Mouse (Mus musculus): ENCODE data around the gene Duox2.

Gene Duox2

GRCm38 (mm10) chr2:122302574-122303241 lies 4.5 kb upstream of the Duox2 start:
- no peak for DNase-seq (ENCODE audit: extremely low read depth, low read depth, low spot score)

- DNase-seq (ENCODE audit: extremely low read depth, low read depth, low spot score), result no peak
These were observed 3.8 kb upstream of the Duox2 start for GRCm38 (mm10) chr2:122301921-122302573.

- no peak for DNase-seq (ENCODE audit: extremely low read depth, low read depth, low spot score)
These were observed 3.1 kb upstream of the Duox2 start for GRCm38 (mm10) chr2:122301081-122301920.

- no peak for DNase-seq (ENCODE audit: extremely low read depth, low read depth, low spot score)
These were observed 2.4 kb upstream of the Duox2 start for GRCm38 (mm10) chr2:122300656-122301020.

- no peak for DNase-seq (ENCODE audit: extremely low read depth, low read depth, low spot score)
These were observed 1.8 kb upstream of the Duox2 start for GRCm38 (mm10) chr2:122299911-122300655.

- DNase-seq (ENCODE audit: extremely low read depth, low read depth, low spot score), result no peak
These were observed 594 bp upstream of the Duox2 start, which contains the start of gene Duoxa2 for GRCm38 (mm10) chr2:122298596-122299490. Gene Duoxa2 (plus strand): TSS chr2:122298900.

GRCm38 (mm10) chr2:122297271-122298095 lies 766 bp downstream of the Duox2 start:
- no peak for DNase-seq (ENCODE audit: extremely low read depth, low read depth, low spot score)

GRCm38 (mm10) chr2:122294916-122295315 lies 3.3 kb downstream of the Duox2 start:
- no peak for DNase-seq (ENCODE audit: extremely low read depth, low read depth, low spot score)

- no peak for DNase-seq (ENCODE audit: extremely low read depth, low read depth, low spot score)
These were observed 12.1 kb downstream of the Duox2 start for GRCm38 (mm10) chr2:122286137-122286536.

- no peak for DNase-seq (ENCODE audit: extremely low read depth, low read depth, low spot score)
These were observed 14.2 kb downstream of the Duox2 start for GRCm38 (mm10) chr2:122284091-122284490.

- no peak for DNase-seq (ENCODE audit: extremely low read depth, low read depth, low spot score)
These were observed 19.5 kb downstream of the Duox2 start for GRCm38 (mm10) chr2:122278769-122279168.

- no peak for DNase-seq (ENCODE audit: extremely low read depth, low read depth, low spot score)
These were observed 31.6 kb downstream of the Duox2 start for GRCm38 (mm10) chr2:122266407-122267193.

- no peak for DNase-seq (ENCODE audit: extremely low read depth, low read depth, low spot score)
These were observed 33.6 kb downstream of the Duox2 start for GRCm38 (mm10) chr2:122264690-122265089.

- no peak for DNase-seq (ENCODE audit: extremely low read depth, low read depth, low spot score)
These were observed 37.5 kb downstream of the Duox2 start for GRCm38 (mm10) chr2:122260729-122261128.

GRCm38 (mm10) chr2:122255997-122256396 lies 42.3 kb downstream of the Duox2 start:
- DNase-seq (ENCODE audit: extremely low read depth, low read depth, low spot score), result no peak

GRCm38 (mm10) chr2:122247786-122248185 lies 50.5 kb downstream of the Duox2 start:
- DNase-seq (ENCODE audit: extremely low read depth, low read depth, low spot score), result no peak

- no peak for DNase-seq (ENCODE audit: extremely low read depth, low read depth, low spot score)
These were observed 54.5 kb downstream of the Duox2 start for GRCm38 (mm10) chr2:122243671-122244131.

GRCm38 (mm10) chr2:122241935-122242334 lies 56.3 kb downstream of the Duox2 start:
- no peak for DNase-seq (ENCODE audit: extremely low read depth, low read depth, low spot score)

Data from fat pad, adult 2 months (tissue).